Mouse (Mus musculus) CH12.LX (cell line): ENCODE measurements around the gene Sirpb1c.

ENCODE experiments used
- BHLHE40 ChIP-seq: IDR thresholded peaks from 2 replicates; pipeline ENCODE4 v1.6.1; 2011; ENCODE audit warnings: mild to moderate bottlenecking, low read depth, low read length, improper control_type of control experiment
- CHD2 ChIP-seq: IDR thresholded peaks from 2 replicates; pipeline ENCODE4 v1.6.1; 2011; ENCODE audit warnings: low read length, improper control_type of control experiment
- CTCF ChIP-seq, 2 experiments: IDR thresholded peaks in 1 of 2; conservative IDR thresholded peaks in 1 of 2; 2 replicates each; pipeline ENCODE4 v1.5.1; 2011 to 2012; ENCODE audit warnings: low read depth in 2 of 2, low read length in 2 of 2, improper control_type of control experiment in 1 of 2, inconsistent platforms in 1 of 2, mild to moderate bottlenecking in 1 of 2, moderate library complexity in 1 of 2
- EP300 ChIP-seq: IDR thresholded peaks from 2 replicates; pipeline ENCODE4 v1.6.1; 2011; ENCODE audit warnings: low read length, improper control_type of control experiment
- HCFC1 ChIP-seq: IDR thresholded peaks from 2 replicates; pipeline ENCODE4 v1.6.1; 2012; ENCODE audit warnings: low read depth, mild to moderate bottlenecking, inconsistent platforms, low read length, improper control_type of control experiment
- JUND ChIP-seq: conservative IDR thresholded peaks from 2 replicates; pipeline ENCODE4 v1.6.1; 2011; ENCODE audit warnings: low read depth, low read length, improper control_type of control experiment
- NRF1 ChIP-seq: IDR thresholded peaks from 2 replicates; pipeline ENCODE4 v1.6.1; 2014; ENCODE audit warnings: low read depth, mild to moderate bottlenecking, inconsistent platforms, low read length, improper control_type of control experiment, moderate library complexity
- POLR2A ChIP-seq: IDR thresholded peaks from 2 replicates; pipeline ENCODE4 v1.6.1; 2011; ENCODE audit warnings: low read depth, mild to moderate bottlenecking, improper control_type of control experiment, low read length
- TCF12 ChIP-seq: IDR thresholded peaks from 2 replicates; pipeline ENCODE4 v1.6.1; 2014; ENCODE audit warnings: low read depth, mild to moderate bottlenecking, inconsistent platforms, low read length, improper control_type of control experiment
- USF2 ChIP-seq: conservative IDR thresholded peaks from 2 replicates; pipeline ENCODE4 v1.6.1; 2011; ENCODE audit warnings: low read depth, low read length, improper control_type of control experiment
- ZNF384 ChIP-seq: IDR thresholded peaks from 2 replicates; pipeline ENCODE4 v1.6.1; 2012; ENCODE audit warnings: low read depth, low read length, improper control_type of control experiment, inconsistent platforms

GRCm38 (mm10) chr3:15849922-15850321 is 1.6 kb upstream of the Sirpb1c start:
- TF ChIP-seq HCFC1 (no peak), TCF12 (no peak), JUND (no peak), CTCF (conservative IDR thresholded peaks at IDR 0.05 in 1 of 2, IDR thresholded peaks at IDR 0.05 in 1 of 2; ENCODE audit: low read depth in 2 of 2, low read length in 2 of 2) (no peak), EP300 (no peak), CHD2 (no peak), POLR2A (no peak), BHLHE40 (no peak), ZNF384 (no peak), USF2 (no peak), NRF1 (no peak)
